9 mouse cellular contexts compared by ENCODE assay signal in genomic region chr1:172326684-172327083, GRCm38 (mm10). TPM values are rescaled to one million over a fixed set of nuclear protein-coding genes. Genes with fewer than 3 reads are reported as not detected.
A peak's percentile ranks its signal among the peaks of the same experiment; 100 is the strongest.
DNase-seq lines count a peak whose midpoint lies in the region; ATAC-seq lines count a peak whose summit lies in the region.
"Had no signal": no experiment of that assay in that cellular context is flagged by ENCODE, and none has a peak within 500 bp of the region (broad histone marks: within the 10 kb centered on the region; RNA-seq: fewer than 3 reads in every experiment).

No protein-coding gene starts in this region.

- no peak for DNase-seq in heart, postnatal 10 days
- peak; percentile 41 for DNase-seq in brain, adult 2 months (ENCODE audit: low read depth, low spot score)
- no peak for DNase-seq in c-Kit-positive CD71-positive TER-119-positive erythroid progenitor cells, embryonic 14.5 days (ENCODE audit: low spot score)
- DNase-seq in layer of hippocampus, postnatal 10 days (ENCODE audit: low spot score in 2 of 2), result no peak
- DNase-seq in gastrocnemius, adult 8-10 months (ENCODE audit: low spot score in 2 of 2), result no peak

- H3K4me1 ChIP-seq in heart, embryonic 16.5 days (ENCODE audit: control insufficient read depth, insufficient read depth, low read length), result peaks cover 2% of the 10 kb centered on the region; the same call in 1 of the 2 replicates
- H3K4me1 ChIP-seq in hindbrain, embryonic 12.5 days, result peaks cover 35% of the 10 kb centered on the region
- peaks cover 39% of the 10 kb centered on the region for H3K4me1 ChIP-seq in midbrain, embryonic 12.5 days

- no peak overlapping the region for H3K27ac ChIP-seq in heart, embryonic 16.5 days (ENCODE audit: low read length)
- no peak overlapping the region for H3K27ac ChIP-seq in hindbrain, embryonic 12.5 days
- H3K27ac ChIP-seq in midbrain, embryonic 12.5 days (replicated peaks), result no peak overlapping the region

- ATAC-seq in heart, embryonic 16.5 days (replicated peaks; ENCODE audit: extremely low read depth, insufficient read depth, low FRiP score), result no peak
- ATAC-seq in hindbrain, embryonic 12.5 days (ENCODE audit: low FRiP score), result no peak
- ATAC-seq in midbrain, embryonic 12.5 days (ENCODE audit: low FRiP score, low read depth), result no peak

- H3K4me2 ChIP-seq in heart, embryonic 16.5 days (ENCODE audit: low read depth, low read length), result peak overlapping the region; percentile 88
- peak overlapping the region; percentile 79 for H3K4me2 ChIP-seq in hindbrain, embryonic 12.5 days (replicated peaks)
- peak overlapping the region; percentile 64 for H3K4me2 ChIP-seq in midbrain, embryonic 12.5 days (replicated peaks)

- H3K27me3 ChIP-seq in heart, embryonic 16.5 days (ENCODE audit: control insufficient read depth, insufficient read depth, low read length), result peaks cover 58% of the 10 kb centered on the region
- H3K27me3 ChIP-seq in hindbrain, embryonic 12.5 days, result peaks cover 55% of the 10 kb centered on the region
- peaks cover 69% of the 10 kb centered on the region for H3K27me3 ChIP-seq in midbrain, embryonic 12.5 days

- H3K36me3 ChIP-seq in heart, embryonic 16.5 days (ENCODE audit: control insufficient read depth, insufficient read depth), result no peaks in the 10 kb centered on the region
- H3K36me3 ChIP-seq in hindbrain, embryonic 12.5 days, result no peaks in the 10 kb centered on the region
- no peaks in the 10 kb centered on the region for H3K36me3 ChIP-seq in midbrain, embryonic 12.5 days

- peaks cover 4% of the 10 kb centered on the region for H3K9me3 ChIP-seq in heart, embryonic 16.5 days (replicated peaks; ENCODE audit: control insufficient read depth, low read length)
- H3K9me3 ChIP-seq in hindbrain, embryonic 12.5 days (replicated peaks), result no peaks in the 10 kb centered on the region
- no peaks in the 10 kb centered on the region for H3K9me3 ChIP-seq in midbrain, embryonic 12.5 days

- no peak overlapping the region for H3K9ac ChIP-seq in heart, embryonic 16.5 days (ENCODE audit: low read length)
- H3K9ac ChIP-seq in hindbrain, embryonic 12.5 days, result no peak overlapping the region
- H3K9ac ChIP-seq in midbrain, embryonic 12.5 days (replicated peaks), result no peak overlapping the region

- intact Hi-C loops in heart, postnatal 10 days (cut with DNase I), result loop anchor here (2.0 kb wide), 1 partner anchor 30 kb away; no protein-coding TSS in a partner anchor

- 52% methylated on average over 11 of the region's 11 CpGs for WGBS in heart, embryonic 16.5 days
- 56% methylated on average over 11 of the region's 11 CpGs for WGBS in hindbrain, embryonic 12.5 days
- WGBS in midbrain, embryonic 12.5 days, result 60% methylated on average over 11 of the region's 11 CpGs

- H3K4me3 ChIP-seq in heart, embryonic 16.5 days (ENCODE audit: low read length), result peak overlapping the region; percentile 58
- peak overlapping the region; percentile 45; the same call in 1 of the 2 replicates for H3K4me3 ChIP-seq in hindbrain, embryonic 12.5 days
- peak overlapping the region; percentile 41 for H3K4me3 ChIP-seq in midbrain, embryonic 12.5 days

RNA-seq across cellular contexts. Expression of gene Kcnj9, which starts 2.4 kb away (rescaled TPM):
- not detected in 2 replicates for polyA plus RNA-seq in heart, embryonic 16.5 days (2015; fragmentation: Nextera tagmentation; extraction: Ambion mirVana)
- total RNA-seq in heart, postnatal 10 days (2021), result not detected
- polyA plus RNA-seq in hindbrain, embryonic 12.5 days (2016; fragmentation: Nextera tagmentation; extraction: Ambion mirVana), result 1.2 and 2.0 TPM in 2 replicates
- 1.7 and 2.7 TPM in 2 replicates for polyA plus RNA-seq in midbrain, embryonic 12.5 days (2016; fragmentation: Nextera tagmentation; extraction: Ambion mirVana)
- total RNA-seq in layer of hippocampus, postnatal 10 days (2021), result 10 to 100 TPM; 38.4 to 46.7 TPM
- total RNA-seq in gastrocnemius, adult 8-10 months (2022), result not detected
- total RNA-seq: common myeloid progenitor, adult 5-6 weeks had no signal

RNA-seq across cellular contexts. Expression of gene Kcnj10, which starts 14.3 kb away (rescaled TPM):
- polyA plus RNA-seq in heart, embryonic 16.5 days (2015; fragmentation: Nextera tagmentation; extraction: Ambion mirVana), result 0.04 and 0.05 TPM in 2 replicates
- total RNA-seq in heart, postnatal 10 days (2021), result under 1 TPM; 0.05 to 0.19 TPM
- polyA plus RNA-seq in hindbrain, embryonic 12.5 days (2016; fragmentation: Nextera tagmentation; extraction: Ambion mirVana), result 0.53 and 0.83 TPM in 2 replicates
- 0.64 and 0.85 TPM in 2 replicates for polyA plus RNA-seq in midbrain, embryonic 12.5 days (2016; fragmentation: Nextera tagmentation; extraction: Ambion mirVana)
- total RNA-seq in layer of hippocampus, postnatal 10 days (2021), result 10 to 100 TPM; 70.7 to 73.5 TPM
- total RNA-seq in gastrocnemius, adult 8-10 months (2022), result under 1 TPM in 2 of 4 experiments, not detected in 2; 0.04 to 0.05 TPM

RNA-seq across cellular contexts. Expression of gene Atp1a2, which starts 28.8 kb away (rescaled TPM):
- polyA plus RNA-seq in heart, embryonic 16.5 days (2015; fragmentation: Nextera tagmentation; extraction: Ambion mirVana), result 18.7 and 20.7 TPM in 2 replicates
- 100 to 1,000 TPM; 228 to 235 TPM for total RNA-seq in heart, postnatal 10 days (2021)
- polyA plus RNA-seq in hindbrain, embryonic 12.5 days (2016; fragmentation: Nextera tagmentation; extraction: Ambion mirVana), result 13.7 and 16.1 TPM in 2 replicates
- 12.8 and 13.2 TPM in 2 replicates for polyA plus RNA-seq in midbrain, embryonic 12.5 days (2016; fragmentation: Nextera tagmentation; extraction: Ambion mirVana)
- total RNA-seq in layer of hippocampus, postnatal 10 days (2021), result 100 to 1,000 TPM; 472 TPM
- total RNA-seq in gastrocnemius, adult 8-10 months (2022), result 100 to 1,000 TPM; 819 to 944 (median 894) TPM
- total RNA-seq: common myeloid progenitor, adult 5-6 weeks had no signal

RNA-seq across cellular contexts. Expression of gene Pigm, which starts 49.7 kb away (rescaled TPM):
- 3.5 and 3.7 TPM in 2 replicates for polyA plus RNA-seq in heart, embryonic 16.5 days (2015; fragmentation: Nextera tagmentation; extraction: Ambion mirVana)
- total RNA-seq in heart, postnatal 10 days (2021), result 1 to 10 TPM; 9.1 TPM
- 9.4 and 9.8 TPM in 2 replicates for polyA plus RNA-seq in hindbrain, embryonic 12.5 days (2016; fragmentation: Nextera tagmentation; extraction: Ambion mirVana)
- 10.7 and 11.4 TPM in 2 replicates for polyA plus RNA-seq in midbrain, embryonic 12.5 days (2016; fragmentation: Nextera tagmentation; extraction: Ambion mirVana)
- 10 to 100 TPM; 10.2 to 10.8 TPM for total RNA-seq in layer of hippocampus, postnatal 10 days (2021)
- total RNA-seq in gastrocnemius, adult 8-10 months (2022), result 1 to 10 TPM; 3.2 to 3.4 (median 3.2) TPM

Comparison
In these comparisons a context has a peak if more than half of its experiments do, and no peak if none do; other contexts are left out.
1. RNA of gene Kcnj9, which starts 2.4 kb away (total RNA-seq): 38.4 to 46.7 TPM in layer of hippocampus, postnatal 10 days; not detected in heart, postnatal 10 days and not detected in gastrocnemius, adult 8-10 months; every median in the first group is over 10 times any median in the second.
2. RNA of gene Kcnj10, which starts 14.3 kb away (total RNA-seq): 70.7 to 73.5 TPM in layer of hippocampus, postnatal 10 days; 0.05 to 0.19 TPM in heart, postnatal 10 days and 0.04 to 0.05 TPM in gastrocnemius, adult 8-10 months; every median in the first group is over 10 times any median in the second.
3. Peak in every context shown above with its lines, with median percentiles within 50 percentile points of each other: H3K4me2 ChIP-seq and H3K4me3 ChIP-seq.